Mouse (Mus musculus) embryonic facial prominence, embryonic 12.5 days (tissue): ENCODE measurements around the gene Mybpc1. TPM values are rescaled to one million over a fixed set of nuclear protein-coding genes. Genes with fewer than 3 reads are reported as not detected.
"Not testable (repeated sequence)": the region's sequence is repeated elsewhere in the genome, so short reads cannot be mapped to it uniquely, and the experiment has no call there.

ENCODE experiments used
- ATAC-seq: fragments of 200-750 bp; cut with Nextera tagmentation; 2 replicates; pipeline ENCODE4 v1.8.0; 2017; ENCODE audit not compliant: insufficient number of reproducible peaks, insufficient read depth, low FRiP score, low TSS enrichment
- H3K27ac ChIP-seq: fragments of 300-500 bp; sonication (generic); 2 replicates; pipeline ENCODE4 v1.5.1; 2016; ENCODE audit warnings: mild to moderate bottlenecking
- H3K27me3 ChIP-seq: fragments of 300-500 bp; sonication (generic); 2 replicates; pipeline ENCODE4 v1.6.1; 2016; ENCODE audit warnings: mild to moderate bottlenecking, moderate library complexity
- H3K36me3 ChIP-seq: fragments of 300-500 bp; sonication (generic); 2 replicates; pipeline ENCODE4 v1.6.1; 2016; ENCODE audit warnings: mild to moderate bottlenecking
- H3K4me1 ChIP-seq: fragments of 300-500 bp; sonication (generic); 2 replicates; pipeline ENCODE4 v1.6.1; 2016
- H3K4me2 ChIP-seq: fragments of 300-500 bp; sonication (generic); replicated peaks from 2 replicates; pipeline ENCODE4 v1.6.1; 2016; ENCODE audit warnings: mild to moderate bottlenecking, moderate library complexity
- H3K4me3 ChIP-seq: fragments of 300-500 bp; sonication (generic); 2 replicates; pipeline ENCODE4 v1.5.1; 2016; ENCODE audit warnings: mild to moderate bottlenecking
- H3K9ac ChIP-seq: fragments of 300-500 bp; sonication (generic); 2 replicates; pipeline ENCODE4 v1.6.1; 2016; ENCODE audit warnings: mild to moderate bottlenecking, moderate library complexity
- H3K9me3 ChIP-seq: fragments of 300-500 bp; sonication (generic); 2 replicates; pipeline ENCODE4 v1.6.1; 2016; ENCODE audit warnings: mild to moderate bottlenecking, moderate library complexity
- WGBS: fragments of 180-500 bp; shearing (Covaris S2); methylation state at CpG from one replicate; pipeline ENCODE4 v1.1.7; 2016; 5-methylcytosine and 5-hydroxymethylcytosine counted together
- polyA plus RNA-seq: library from polyadenylated mRNA; unstranded; fragments of >200 nt; fragmentation: Nextera tagmentation; extraction: Ambion mirVana; gene quantifications from 2 replicates; pipeline ENCODE4 v1.2.1, GENCODE M21; 2016

The Mybpc1 gene
- polyA plus RNA-seq, 1 experiment from 2014 or later = 10.9 TPM

DNA sequence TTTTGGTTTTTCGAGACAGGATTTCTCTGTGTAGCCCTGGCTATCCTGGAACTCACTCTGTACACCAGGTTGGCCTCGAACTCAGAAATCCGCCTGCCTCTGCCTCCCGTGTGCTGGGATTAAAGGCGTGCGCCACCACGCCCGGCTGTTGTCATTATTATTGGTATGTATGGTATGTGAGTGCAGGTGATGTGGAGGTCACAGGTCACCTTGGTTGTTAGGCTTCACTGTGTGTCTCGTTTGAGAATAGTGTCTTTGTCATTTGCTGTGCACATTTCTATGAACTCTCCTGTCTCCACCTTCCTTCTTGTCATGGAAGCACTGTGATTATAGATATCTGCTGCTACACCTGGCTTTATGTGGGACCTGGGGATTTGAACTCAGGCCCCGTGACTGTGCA lies 122.1 kb downstream of the Mybpc1 start:
- not testable (repeated sequence) for H3K4me3 ChIP-seq, H3K27ac ChIP-seq, H3K9me3 ChIP-seq, H3K36me3 ChIP-seq, ATAC-seq, H3K4me2 ChIP-seq, H3K4me1 ChIP-seq, H3K27me3 ChIP-seq, H3K9ac ChIP-seq
- WGBS = 90% methylated on average over 10 of the region's 10 CpGs

Other genes starting within 250 kb of the Mybpc1 start
- 0.64 and 0.88 TPM in 2 replicates for gene Dram1, start 226.1 kb downstream of the Mybpc1 start, polyA plus RNA-seq
- 13.1 TPM in 2 replicates for gene Gnptab, start 226.0 kb downstream of the Mybpc1 start, polyA plus RNA-seq
- gene Sycp3, start 145.6 kb downstream of the Mybpc1 start, polyA plus RNA-seq = 0.33 and 0.34 TPM in 2 replicates
- gene Chpt1, start 101.1 kb downstream of the Mybpc1 start, polyA plus RNA-seq = 27.9 and 30.8 TPM in 2 replicates
- gene Spic, start 79.9 kb upstream of the Mybpc1 start, polyA plus RNA-seq = 0.19 TPM in 1 of 2 replicates, not detected in the other
- 173 and 187 TPM in 2 replicates for gene Arl1, start 125.7 kb upstream of the Mybpc1 start, polyA plus RNA-seq
- 24.0 and 25.0 TPM in 2 replicates for gene Utp20, start 221.7 kb upstream of the Mybpc1 start, polyA plus RNA-seq